Mouse (Mus musculus): Measurements from ENCODE around the gene Nectin2. TPM values are rescaled to one million over a fixed set of nuclear protein-coding genes. Genes with fewer than 3 reads are reported as not detected.
"Not testable (repeated sequence)": the region's sequence is repeated elsewhere in the genome, so short reads cannot be mapped to it uniquely, and the experiment has no call there.

The Nectin2 gene
- total RNA-seq, 4 experiments from 2014 or later: 6.5 to 8.0 (median 7.4) TPM

- no peak for DNase-seq (ENCODE audit: low spot score in 2 of 2)
Observed at GRCm38 (mm10) chr7:19691434-19691833, 58.8 kb downstream of the Nectin2 start.

- DNase-seq (ENCODE audit: low spot score in 2 of 2): no peak
Observed at GRCm38 (mm10) chr7:19690845-19691244, 59.4 kb downstream of the Nectin2 start.

GRCm38 (mm10) chr7:19688611-19689010 is 61.7 kb downstream of the Nectin2 start:
- no peak for DNase-seq (ENCODE audit: low spot score in 2 of 2)

- DNase-seq (ENCODE audit: low spot score in 2 of 2): no peak
Observed at GRCm38 (mm10) chr7:19688101-19688500, 62.2 kb downstream of the Nectin2 start.

GRCm38 (mm10) chr7:19686927-19687583 is 63.2 kb downstream of the Nectin2 start:
- DNase-seq (ENCODE audit: low spot score in 2 of 2): not testable (repeated sequence)

- DNase-seq (ENCODE audit: low spot score in 2 of 2): no peak
Observed at GRCm38 (mm10) chr7:19686521-19686920, 63.8 kb downstream of the Nectin2 start.

- no peak for DNase-seq (ENCODE audit: low spot score in 2 of 2)
Observed at GRCm38 (mm10) chr7:19685374-19685773, 64.9 kb downstream of the Nectin2 start.

GRCm38 (mm10) chr7:19683771-19684201 is 66.5 kb downstream of the Nectin2 start:
- no peak for DNase-seq (ENCODE audit: low spot score in 2 of 2)

- DNase-seq (ENCODE audit: low spot score in 2 of 2): no peak
Observed at GRCm38 (mm10) chr7:19682979-19683378, 67.3 kb downstream of the Nectin2 start.

GRCm38 (mm10) chr7:19681202-19681694 is 69.0 kb downstream of the Nectin2 start, which contains the start of the genes Gm44805 and Apoc4:
Gene Gm44805, minus strand, starts transcription at chr7:19681423.
Gene Apoc4, minus strand, starts transcription at chr7:19681479.
- no peak for DNase-seq (ENCODE audit: low spot score in 2 of 2)

- no peak for DNase-seq (ENCODE audit: low spot score in 2 of 2)
Observed at GRCm38 (mm10) chr7:19680702-19681101, 69.6 kb downstream of the Nectin2 start.

GRCm38 (mm10) chr7:19678901-19679300 is 71.4 kb downstream of the Nectin2 start:
- DNase-seq (ENCODE audit: low spot score in 2 of 2): no peak

GRCm38 (mm10) chr7:19677872-19678271 is 72.4 kb downstream of the Nectin2 start, which contains the start of gene Apoc2:
Gene Apoc2, minus strand, starts transcription at chr7:19677941.
- DNase-seq (ENCODE audit: low spot score in 2 of 2): no peak

GRCm38 (mm10) chr7:19676662-19677061 is 73.6 kb downstream of the Nectin2 start:
- DNase-seq (ENCODE audit: low spot score in 2 of 2): no peak

- no peak for DNase-seq (ENCODE audit: low spot score in 2 of 2)
Observed at GRCm38 (mm10) chr7:19675824-19676223, 74.5 kb downstream of the Nectin2 start.

- DNase-seq (ENCODE audit: low spot score in 2 of 2): no peak
Observed at GRCm38 (mm10) chr7:19673083-19673699, 77.1 kb downstream of the Nectin2 start.

GRCm38 (mm10) chr7:19671511-19671910 is 78.8 kb downstream of the Nectin2 start:
- DNase-seq (ENCODE audit: low spot score in 2 of 2): no peak

- peak; percentile 70 to 92 for DNase-seq (ENCODE audit: low spot score in 2 of 2)
Observed at GRCm38 (mm10) chr7:19668947-19669721, 81.1 kb downstream of the Nectin2 start.

GRCm38 (mm10) chr7:19667434-19667833 is 82.8 kb downstream of the Nectin2 start:
- no peak for DNase-seq (ENCODE audit: low spot score in 2 of 2)

GRCm38 (mm10) chr7:19666750-19667149 is 83.5 kb downstream of the Nectin2 start:
- no peak for DNase-seq (ENCODE audit: low spot score in 2 of 2)
